Mouse (Mus musculus) neural tube, embryonic 15.5 days (tissue): ENCODE data around the gene Ccdc40. TPM values are rescaled to one million over a fixed set of nuclear protein-coding genes. Genes with fewer than 3 reads are reported as not detected.
A peak's percentile ranks its signal among the peaks of the same experiment; 100 is the strongest.
"Not testable (repeated sequence)": the region's sequence is repeated elsewhere in the genome, so short reads cannot be mapped to it uniquely, and the experiment has no call there.

Source experiments
- ATAC-seq: fragments of 200-750 bp; cut with Nextera tagmentation; 2 replicates; pipeline ENCODE4 v1.8.0; 2017; ENCODE audit warnings: mild to moderate bottlenecking, moderate TSS enrichment, moderate library complexity; ENCODE audit not compliant: low FRiP score
- H3K27ac ChIP-seq: fragments of 300-500 bp; sonication (generic); replicated peaks from 2 replicates; pipeline ENCODE4 v1.5.1; 2015; ENCODE audit warnings: mild to moderate bottlenecking, inconsistent platforms
- H3K27me3 ChIP-seq: fragments of 300-500 bp; sonication (generic); replicated peaks from 2 replicates; pipeline ENCODE4 v1.6.1; 2015; ENCODE audit warnings: inconsistent platforms
- H3K36me3 ChIP-seq: fragments of 300-500 bp; sonication (generic); 2 replicates; pipeline ENCODE4 v1.6.1; 2015; ENCODE audit warnings: inconsistent platforms
- H3K4me1 ChIP-seq: fragments of 300-500 bp; sonication (generic); 2 replicates; pipeline ENCODE4 v1.6.1; 2015; ENCODE audit warnings: inconsistent platforms
- H3K4me2 ChIP-seq: fragments of 300-500 bp; sonication (generic); 2 replicates; pipeline ENCODE4 v1.6.1; 2015; ENCODE audit warnings: inconsistent platforms, mild to moderate bottlenecking, moderate library complexity
- H3K4me3 ChIP-seq: fragments of 300-500 bp; sonication (generic); replicated peaks from 2 replicates; pipeline ENCODE4 v1.5.1; 2015; ENCODE audit warnings: mild to moderate bottlenecking, inconsistent platforms
- H3K9ac ChIP-seq: fragments of 300-500 bp; sonication (generic); replicated peaks from 2 replicates; pipeline ENCODE4 v1.6.1; 2015; ENCODE audit warnings: mild to moderate bottlenecking, inconsistent platforms
- H3K9me3 ChIP-seq: fragments of 300-500 bp; sonication (generic); replicated peaks from 2 replicates; pipeline ENCODE4 v1.6.1; 2016; ENCODE audit warnings: inconsistent platforms
- whole genome bisulfite sequencing: fragments of 180-500 bp; shearing (Covaris S2); methylation state at CpG from one replicate; pipeline ENCODE4 v1.1.7; 2015; ENCODE audit warnings: mixed read lengths; 5-methylcytosine and 5-hydroxymethylcytosine counted together
- polyA plus RNA-seq: library from polyadenylated mRNA; unstranded; fragments of >200 nt; fragmentation: Nextera tagmentation; extraction: Ambion mirVana; gene quantifications from 2 replicates; pipeline ENCODE4 v1.2.1, GENCODE M21; 2015

The Ccdc40 gene
- polyA plus RNA-seq, 1 experiment from 2014 or later = 13.2 TPM

- 49% methylated on average over 6 of the region's 6 CpGs for WGBS
- H3K4me3 ChIP-seq = peak overlapping the region; percentile 74; the same call in 1 of the 2 replicates
- H3K36me3 ChIP-seq = peaks cover 29% of the 10 kb centered on the region
- 0 out of 2 replicates have a peak overlapping the region, but pooled peaks have one; percentile 77 for H3K9ac ChIP-seq
- H3K27ac ChIP-seq = peak overlapping the region; percentile 69
- H3K4me1 ChIP-seq = peaks cover 46% of the 10 kb centered on the region
- peak overlapping the region; percentile 90 for H3K4me2 ChIP-seq
- ATAC-seq = peak; percentile 19; the same call in 1 of the 2 replicates
- H3K9me3 ChIP-seq = no peaks in the 10 kb centered on the region
- no peaks in the 10 kb centered on the region for H3K27me3 ChIP-seq
Measured at GRCm38 (mm10) chr11:119267241-119267674, 38.9 kb downstream of the Ccdc40 start.

- WGBS = 5% methylated on average over 52 of the region's 52 CpGs
- H3K9me3 ChIP-seq = no peaks in the 10 kb centered on the region
- peak within 1 kb of the TSS; percentile 90 for H3K4me2 ChIP-seq
- peak; percentile 82 for ATAC-seq
- H3K27ac ChIP-seq = peak within 1 kb of the TSS; percentile 72
- peaks cover 32% of the 10 kb centered on the region for H3K36me3 ChIP-seq
- H3K9ac ChIP-seq = peak within 1 kb of the TSS; percentile 77
- H3K4me3 ChIP-seq = peak within 1 kb of the TSS; percentile 74
- peaks cover 46% of the 10 kb centered on the region for H3K4me1 ChIP-seq
- no peaks in the 10 kb centered on the region for H3K27me3 ChIP-seq
Measured at GRCm38 (mm10) chr11:119267768-119268556, 39.6 kb downstream of the Ccdc40 start, which contains the start of gene Gaa. Gene Gaa, plus strand, starts transcription at chr11:119267887.

- Histone ChIP-seq H3K4me1 (peaks cover 46% of the 10 kb centered on the region), H3K4me2 (peak overlapping the region; percentile 90), H3K36me3 (peaks cover 39% of the 10 kb centered on the region), H3K27ac (no peak overlapping the region), H3K9me3 (no peaks in the 10 kb centered on the region), H3K9ac (peak overlapping the region; percentile 77), H3K27me3 (no peaks in the 10 kb centered on the region), H3K4me3 (peak overlapping the region; percentile 74)
- no peak for ATAC-seq
- 69% methylated on average over 16 of the region's 16 CpGs for WGBS
Measured at GRCm38 (mm10) chr11:119268557-119269195, 40.3 kb downstream of the Ccdc40 start.

- Histone ChIP-seq H3K4me1 (peaks cover 40% of the 10 kb centered on the region), H3K36me3 (peaks cover 64% of the 10 kb centered on the region)
- not testable (repeated sequence) for H3K9me3 ChIP-seq, H3K4me2 ChIP-seq, H3K27ac ChIP-seq, H3K4me3 ChIP-seq, H3K27me3 ChIP-seq, H3K9ac ChIP-seq, ATAC-seq
- 66% methylated on average over 3 of the region's 3 CpGs for WGBS
Measured at GRCm38 (mm10) chr11:119272492-119272891, 44.1 kb downstream of the Ccdc40 start.

- no peaks in the 10 kb centered on the region for H3K9me3 ChIP-seq
- no peak overlapping the region for H3K4me3 ChIP-seq
- no peak overlapping the region for H3K9ac ChIP-seq
- H3K4me1 ChIP-seq = peaks cover 33% of the 10 kb centered on the region
- H3K27ac ChIP-seq = no peak overlapping the region
- H3K36me3 ChIP-seq = peaks cover 68% of the 10 kb centered on the region
- WGBS = 88% methylated on average over 8 of the region's 8 CpGs
- no peak for ATAC-seq
- no peak overlapping the region for H3K4me2 ChIP-seq
- H3K27me3 ChIP-seq = no peaks in the 10 kb centered on the region
Measured at GRCm38 (mm10) chr11:119273186-119273930, 45.0 kb downstream of the Ccdc40 start.

- H3K4me1 ChIP-seq = no peaks in the 10 kb centered on the region
- no peak overlapping the region for H3K4me3 ChIP-seq
- 90% methylated on average over 15 of the region's 15 CpGs for WGBS
- no peaks in the 10 kb centered on the region for H3K27me3 ChIP-seq
- H3K27ac ChIP-seq = no peak overlapping the region
- no peak overlapping the region for H3K9ac ChIP-seq
- H3K36me3 ChIP-seq = peaks cover 87% of the 10 kb centered on the region
- H3K9me3 ChIP-seq = no peaks in the 10 kb centered on the region
- no peak for ATAC-seq
- no peak overlapping the region for H3K4me2 ChIP-seq
Measured at GRCm38 (mm10) chr11:119281030-119281429, 52.7 kb downstream of the Ccdc40 start.

GRCm38 (mm10) chr11:119285791-119286527 lies 57.6 kb downstream of the Ccdc40 start:
- H3K4me2 ChIP-seq = no peak overlapping the region
- no peaks in the 10 kb centered on the region for H3K4me1 ChIP-seq
- ATAC-seq = no peak
- peaks cover 87% of the 10 kb centered on the region for H3K36me3 ChIP-seq
- H3K9me3 ChIP-seq = no peaks in the 10 kb centered on the region
- H3K27me3 ChIP-seq = no peaks in the 10 kb centered on the region
- H3K4me3 ChIP-seq = no peak overlapping the region
- no peak overlapping the region for H3K9ac ChIP-seq
- 67% methylated on average over 9 of the region's 9 CpGs for WGBS
- H3K27ac ChIP-seq = no peak overlapping the region

- no peak overlapping the region for H3K4me3 ChIP-seq
- H3K9me3 ChIP-seq = no peaks in the 10 kb centered on the region
- no peaks in the 10 kb centered on the region for H3K27me3 ChIP-seq
- WGBS = 89% methylated on average over 20 of the region's 20 CpGs
- no peak overlapping the region for H3K27ac ChIP-seq
- H3K9ac ChIP-seq = no peak overlapping the region
- H3K4me2 ChIP-seq = no peak overlapping the region
- H3K36me3 ChIP-seq = peaks cover 87% of the 10 kb centered on the region
- H3K4me1 ChIP-seq = no peaks in the 10 kb centered on the region
- no peak for ATAC-seq
Measured at GRCm38 (mm10) chr11:119287207-119287992, 59.0 kb downstream of the Ccdc40 start.

- 94% methylated on average over 8 of the region's 8 CpGs for WGBS
Measured at GRCm38 (mm10) chr11:119292861-119293260, 64.5 kb downstream of the Ccdc40 start.

GRCm38 (mm10) chr11:119297996-119298395 lies 69.6 kb downstream of the Ccdc40 start:
- ATAC-seq = no peak
- H3K27me3 ChIP-seq = no peaks in the 10 kb centered on the region
- H3K4me2 ChIP-seq = peak overlapping the region; percentile 85; the same call in 1 of the 2 replicates
- no peak overlapping the region for H3K27ac ChIP-seq
- H3K36me3 ChIP-seq = peaks cover 51% of the 10 kb centered on the region
- H3K9ac ChIP-seq = no peak overlapping the region
- no peaks in the 10 kb centered on the region for H3K9me3 ChIP-seq
- peaks cover 25% of the 10 kb centered on the region for H3K4me1 ChIP-seq
- 88% methylated on average over 6 of the region's 6 CpGs for WGBS
- no peak overlapping the region for H3K4me3 ChIP-seq

More at GRCm38 (mm10) chr11:119292861-119293260, 64.5 kb downstream of the Ccdc40 start:
- H3K4me1 ChIP-seq, H3K4me3 ChIP-seq, H3K9ac ChIP-seq, H3K27ac ChIP-seq, H3K4me2 ChIP-seq, H3K9me3 ChIP-seq, ATAC-seq, H3K27me3 ChIP-seq: not testable (repeated sequence)
- H3K36me3 ChIP-seq = peaks cover 94% of the 10 kb centered on the region
